Mouse (Mus musculus) olfactory bulb, adult 2 months (tissue): Measurements from ENCODE around the gene Inpp5a.

ENCODE experiments used
- CTCF ChIP-seq: fragments of 200-500 bp; IDR thresholded peaks from 2 replicates; pipeline ENCODE4 v1.5.1; 2012; ENCODE audit warnings: low read depth, mild to moderate bottlenecking, low read length, moderate library complexity; ENCODE audit not compliant: insufficient read depth
- POLR2A ChIP-seq: fragments of 200-500 bp; IDR thresholded peaks from 2 replicates; pipeline ENCODE4 v1.6.1; 2012; ENCODE audit warnings: mild to moderate bottlenecking, low read depth, low read length, moderate library complexity; ENCODE audit not compliant: insufficient read depth

GRCm38 (mm10) chr7:139366131-139366530 lies 22.8 kb upstream of the Inpp5a start:
- TF ChIP-seq POLR2A: no peak
- no peak for TF ChIP-seq CTCF
